Mouse (Mus musculus) layer of hippocampus, adult 9-11 months (tissue): ENCODE measurements around the gene Clec9a.

ENCODE experiments used
- DNase-seq: peaks from one replicate; pipeline ENCODE4 v3.0.0; 2022

The Clec9a gene

GRCm38 (mm10) chr6:129408562-129408961 lies at the start of gene Clec9a:
Gene Clec9a, plus strand, starts transcription at chr6:129408862.
- no peak for DNase-seq

- DNase-seq: no peak
Measured at GRCm38 (mm10) chr6:129359515-129359914, 49.1 kb upstream of the Clec9a start.

DNA sequence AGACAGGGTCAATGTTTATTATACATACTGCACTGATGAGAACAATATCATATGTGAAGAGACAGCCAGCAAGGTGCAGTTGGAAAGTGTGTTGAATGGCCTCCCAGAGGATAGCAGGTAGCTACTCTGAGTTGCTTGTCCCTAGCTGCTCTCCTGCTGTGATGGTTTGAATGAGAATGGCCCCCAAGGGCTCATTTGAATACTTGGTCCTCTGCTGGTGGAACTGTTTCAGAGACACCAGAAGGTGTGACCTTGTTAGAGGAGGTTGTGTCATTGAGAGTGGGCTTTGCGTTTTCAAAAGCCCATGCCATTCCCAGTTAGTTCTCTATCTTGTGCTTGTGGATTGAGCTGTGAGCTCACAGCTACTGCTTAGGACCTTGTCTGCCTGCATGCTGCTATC lies 44.7 kb upstream of the Clec9a start:
- no peak for DNase-seq

- DNase-seq: no peak
Measured at GRCm38 (mm10) chr6:129365959-129366359, 42.7 kb upstream of the Clec9a start.

DNA sequence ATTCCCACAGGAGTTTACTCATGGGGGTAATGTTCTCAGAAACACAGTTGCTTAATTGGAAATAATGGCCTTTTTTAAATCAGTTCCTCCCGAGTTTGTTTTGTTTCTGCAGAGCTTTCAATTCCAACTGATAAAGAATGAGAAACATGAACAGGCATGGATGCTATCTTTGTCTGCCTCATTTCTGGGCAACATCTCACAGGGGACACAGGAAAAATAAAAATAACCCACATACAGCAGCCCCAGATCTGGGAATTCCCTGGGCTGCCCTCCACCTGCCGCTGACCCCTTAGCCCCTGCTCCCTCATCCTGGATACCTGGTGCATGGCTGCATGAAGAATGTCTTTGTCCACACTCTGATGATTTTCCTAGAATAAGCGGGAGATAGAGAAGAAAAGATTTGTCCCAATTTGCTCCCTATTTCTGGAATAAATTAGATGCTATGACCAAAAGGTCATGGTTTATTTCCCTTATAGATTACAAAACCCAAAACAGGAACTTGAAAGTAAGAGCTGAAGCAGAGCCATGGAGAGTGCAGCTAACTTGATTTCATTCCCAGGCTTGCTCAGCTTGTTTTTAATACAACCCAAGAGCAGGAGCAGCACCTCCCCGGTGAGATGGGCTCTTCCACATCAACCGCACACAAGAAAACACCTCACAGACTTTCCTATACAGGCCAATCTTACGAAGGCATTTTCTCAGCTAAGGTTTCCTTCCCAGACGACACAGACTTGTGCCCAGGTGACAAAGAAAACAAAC lies 39.1 kb upstream of the Clec9a start:
- no peak for DNase-seq

DNA sequence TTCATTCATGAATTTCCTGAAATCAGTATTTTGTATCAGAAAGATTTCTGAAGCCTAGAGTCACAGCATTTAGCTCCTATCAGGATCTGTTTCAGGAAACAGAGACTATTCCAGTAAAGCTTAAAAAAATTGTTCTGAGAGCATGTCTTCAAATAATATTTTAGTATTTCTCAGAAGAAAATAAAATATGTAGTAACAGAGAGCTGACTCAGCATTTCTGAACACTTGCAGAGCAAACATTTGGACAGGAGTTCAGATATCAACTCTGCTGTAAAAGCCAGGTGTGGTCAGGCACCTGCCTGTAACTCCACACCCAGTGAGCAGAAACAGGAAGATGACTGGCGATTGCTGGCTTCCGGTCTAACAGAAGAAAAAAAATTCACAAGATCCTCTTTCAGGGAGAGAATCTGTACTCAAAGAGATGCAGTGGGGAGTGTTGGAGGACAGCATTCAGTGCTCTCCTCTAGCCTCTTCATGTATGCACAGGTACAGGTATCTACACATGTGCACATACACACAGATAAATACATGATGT lies 33.7 kb upstream of the Clec9a start:
- no peak for DNase-seq

GRCm38 (mm10) chr6:129380454-129380853 lies 28.2 kb upstream of the Clec9a start:
- DNase-seq: peak; percentile 7

DNA sequence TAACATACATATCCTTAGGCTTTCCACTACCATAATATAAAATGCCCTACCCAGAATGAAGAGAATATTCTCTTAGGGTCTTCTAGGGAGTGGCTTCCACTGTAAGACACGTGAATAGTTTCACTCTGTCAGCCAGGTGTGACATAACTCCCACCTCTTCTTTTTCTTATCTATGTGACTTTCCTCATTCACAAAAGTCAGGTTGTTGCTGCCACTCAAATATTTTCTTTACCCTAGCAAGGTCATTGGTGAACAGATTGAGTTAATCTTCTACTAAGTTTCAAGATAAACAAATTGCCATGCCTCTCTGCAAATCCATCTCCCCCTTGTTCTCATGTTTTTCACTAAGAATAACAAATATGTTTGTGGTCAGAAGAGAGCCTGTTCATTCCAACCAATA lies 26.9 kb upstream of the Clec9a start:
- DNase-seq: no peak

DNA sequence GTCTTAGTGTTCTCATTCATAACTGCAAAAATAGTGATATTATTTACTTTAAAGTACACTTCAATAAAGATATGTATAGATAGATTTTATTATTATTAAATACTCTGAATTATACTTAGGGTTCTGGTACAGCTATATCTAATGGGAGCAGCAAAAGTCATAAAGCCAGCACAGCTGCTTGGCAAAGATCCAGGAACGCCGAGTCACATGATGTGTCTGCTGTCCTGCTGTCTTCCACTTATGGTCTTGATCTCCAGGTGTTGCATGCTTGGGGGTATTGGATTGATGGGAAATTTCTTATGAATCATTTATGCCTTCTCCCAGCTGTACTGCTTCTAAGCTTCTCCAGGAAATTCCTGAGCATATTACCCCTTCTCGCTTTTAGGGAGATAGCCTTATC lies 25.2 kb upstream of the Clec9a start:
- no peak for DNase-seq

DNA sequence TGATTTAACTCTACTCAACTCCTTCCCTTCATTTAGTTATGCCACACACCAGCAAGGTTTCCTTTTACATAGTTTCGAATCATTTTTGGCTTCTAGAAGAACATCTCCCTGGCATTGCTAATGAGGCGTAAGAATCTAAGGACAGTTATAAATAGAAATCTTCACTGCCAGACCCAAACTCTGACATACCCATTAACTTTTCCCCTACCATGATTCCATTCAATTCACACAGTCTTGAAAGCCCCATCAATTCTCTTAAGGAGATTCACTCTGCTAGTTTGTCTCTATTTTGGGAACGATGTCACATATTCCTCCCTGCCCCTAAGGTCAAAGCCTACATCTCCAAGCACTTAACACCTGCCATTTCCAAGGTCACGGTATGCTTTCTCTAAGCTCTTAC lies 23.7 kb upstream of the Clec9a start:
- DNase-seq: no peak

GRCm38 (mm10) chr6:129385774-129386173 lies 22.9 kb upstream of the Clec9a start, which contains the start of gene Clec12b:
Gene Clec12b, minus strand, starts transcription at chr6:129385874.
- no peak for DNase-seq

DNA sequence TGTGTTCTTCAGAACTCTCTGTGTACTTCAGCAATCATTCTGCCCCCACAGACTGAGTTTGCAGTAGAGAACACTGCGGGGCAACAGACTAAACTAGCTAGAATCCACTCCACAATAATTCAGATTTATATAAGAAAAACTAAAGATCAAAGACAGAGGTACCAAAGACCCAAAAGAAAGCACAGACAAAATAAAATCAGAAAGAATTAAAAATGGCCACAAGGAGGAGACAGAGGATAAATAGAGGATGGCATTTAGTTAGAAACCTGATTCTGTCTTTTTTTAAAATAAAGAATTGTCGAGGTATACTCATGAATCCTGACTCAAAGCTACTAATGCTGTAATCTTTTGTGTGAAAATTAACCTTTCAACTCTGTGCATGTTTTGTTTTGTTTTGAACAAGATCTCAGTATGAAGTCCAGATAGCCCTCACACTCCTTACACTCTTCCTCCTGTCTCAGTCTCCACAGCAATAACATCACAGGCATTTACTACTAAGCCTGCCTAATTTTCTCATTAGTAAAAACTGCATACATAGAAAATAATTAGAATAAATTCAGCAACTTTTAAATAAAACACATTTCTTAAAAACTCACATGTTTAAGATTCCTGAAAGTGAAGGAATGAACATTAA lies 15.5 kb upstream of the Clec9a start:
- no peak for DNase-seq

GRCm38 (mm10) chr6:129393732-129394131 lies 14.9 kb upstream of the Clec9a start:
- DNase-seq: no peak

GRCm38 (mm10) chr6:129396997-129397396 lies 11.7 kb upstream of the Clec9a start, which contains the start of gene Clec1b:
Gene Clec1b, plus strand, starts transcription at chr6:129397297.
- DNase-seq: no peak

DNA sequence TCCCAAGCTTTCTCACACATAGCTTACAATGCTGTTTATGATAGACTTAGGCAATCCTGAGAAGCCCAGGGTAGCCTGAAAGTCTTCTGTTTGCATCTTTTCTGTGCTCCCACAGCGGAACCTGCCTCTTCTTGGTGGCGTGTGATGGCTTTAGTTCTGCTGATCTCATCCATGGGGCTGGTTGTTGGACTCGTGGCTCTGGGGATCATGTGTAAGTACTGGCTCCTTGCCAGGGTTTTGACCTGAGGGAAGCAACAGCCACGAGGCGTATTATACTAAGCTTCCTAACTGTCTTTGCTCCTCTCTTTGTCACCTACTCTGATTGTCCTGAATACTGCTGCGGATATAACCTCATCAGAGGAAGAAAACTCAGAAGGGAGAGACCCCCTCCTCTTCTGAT lies 8.7 kb upstream of the Clec9a start:
- DNase-seq: peak; percentile 66

GRCm38 (mm10) chr6:129402404-129402803 lies 6.3 kb upstream of the Clec9a start:
- DNase-seq: no peak

- no peak for DNase-seq
Measured at GRCm38 (mm10) chr6:129403391-129403790, 5.3 kb upstream of the Clec9a start.

GRCm38 (mm10) chr6:129405999-129406398 lies 2.7 kb upstream of the Clec9a start:
- no peak for DNase-seq

GRCm38 (mm10) chr6:129407324-129407723 lies 1.3 kb upstream of the Clec9a start:
- peak; percentile 17 for DNase-seq

GRCm38 (mm10) chr6:129414177-129414576 lies 5.5 kb downstream of the Clec9a start:
- DNase-seq: no peak

GRCm38 (mm10) chr6:129422311-129422710 lies 13.6 kb downstream of the Clec9a start:
- DNase-seq: no peak

- no peak for DNase-seq
Measured at GRCm38 (mm10) chr6:129423040-129423733, 14.5 kb downstream of the Clec9a start.

- peak; percentile 56 for DNase-seq
Measured at GRCm38 (mm10) chr6:129423734-129424072, 15.0 kb downstream of the Clec9a start.

DNA sequence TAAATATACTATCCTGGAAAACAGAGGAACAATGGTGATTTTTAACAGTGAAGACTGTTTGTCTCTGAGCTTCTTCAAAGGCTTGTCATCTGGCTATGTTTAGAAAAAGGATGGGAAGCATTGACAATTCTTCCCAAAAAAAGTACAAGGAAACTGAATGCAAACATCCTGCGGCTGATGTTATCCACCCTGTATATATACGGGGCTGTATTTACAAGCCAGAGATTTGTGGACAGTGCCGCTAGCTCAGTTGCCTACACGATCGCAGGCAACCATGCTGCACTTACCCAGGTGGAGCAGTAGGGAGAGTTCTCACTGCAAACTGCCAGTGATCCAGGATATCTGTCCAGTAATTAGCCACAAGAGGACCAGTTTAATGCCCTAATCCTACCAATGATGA lies 16.6 kb downstream of the Clec9a start:
- DNase-seq: no peak
